In the genomic region with DNA sequence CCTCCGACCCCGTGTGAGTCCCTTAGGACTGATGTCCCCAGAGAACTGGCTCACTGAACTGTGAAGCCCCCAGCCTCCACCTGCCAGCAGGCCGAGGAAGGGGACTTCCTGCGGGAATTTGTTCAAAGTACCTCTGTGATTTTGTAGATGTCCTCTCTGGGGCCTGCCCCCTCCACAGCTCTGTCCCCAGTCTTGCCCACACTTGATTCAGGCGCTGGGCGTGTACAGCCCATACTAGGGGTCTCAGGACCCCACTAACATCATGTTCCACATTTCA, we compare ENCODE assay signal across 19 mouse cellular contexts. TPM values are rescaled to one million over a fixed set of nuclear protein-coding genes. Genes with fewer than 3 reads are reported as not detected.
DNase-seq lines count a peak whose midpoint lies in the region; ATAC-seq and TF ChIP-seq lines count a peak whose summit lies in the region.
"Had no signal": no experiment of that assay in that cellular context is flagged by ENCODE, and none has a peak within 500 bp of the region (broad histone marks: within the 10 kb centered on the region; RNA-seq: fewer than 3 reads in every experiment).

No protein-coding gene starts in this region.

- no peak overlapping the region for H3K27ac ChIP-seq in hindbrain, embryonic 15.5 days (replicated peaks)
- no peak overlapping the region for H3K27ac ChIP-seq in hindbrain, embryonic 13.5 days
- H3K27ac ChIP-seq in midbrain, embryonic 10.5 days (replicated peaks), result no peak overlapping the region
- no peak overlapping the region for H3K27ac ChIP-seq in midbrain, embryonic 16.5 days (ENCODE audit: low read length)
- H3K27ac ChIP-seq in CH12.LX (ENCODE audit: insufficient read depth, low read depth), result peak overlapping the region; percentile 95
- no peak overlapping the region for H3K27ac ChIP-seq in small intestine, adult 2 months (ENCODE audit: insufficient read depth, low read depth, low read length)
- H3K27ac ChIP-seq: embryonic facial prominence, embryonic 13.5 days; forebrain, embryonic 12.5 days; heart, embryonic 13.5 days had no signal

- H3K4me1 ChIP-seq in hindbrain, embryonic 15.5 days (replicated peaks), result peaks cover 23% of the 10 kb centered on the region
- H3K4me1 ChIP-seq in hindbrain, embryonic 13.5 days (replicated peaks), result peaks cover 24% of the 10 kb centered on the region
- H3K4me1 ChIP-seq in midbrain, embryonic 10.5 days, result peaks cover 25% of the 10 kb centered on the region
- H3K4me1 ChIP-seq in midbrain, embryonic 16.5 days (ENCODE audit: control insufficient read depth, insufficient read depth, low read length), result peaks cover 21% of the 10 kb centered on the region
- peaks cover 6 to 54% of the 10 kb centered on the region in 2 experiments for H3K4me1 ChIP-seq in CH12.LX (ENCODE audit: control insufficient read depth in 1 of 2, insufficient read depth in 2 of 2)
- peaks cover 3% of the 10 kb centered on the region for H3K4me1 ChIP-seq in small intestine, adult 2 months (ENCODE audit: control insufficient read depth, insufficient read depth, insufficient read length, low read length)

- peak; percentile 21; the same call in 1 of the 2 replicates for TF ChIP-seq EP300 in CH12.LX (IDR thresholded peaks at IDR 0.05; ENCODE audit: low read length)

- no peak for DNase-seq in midbrain, embryonic 10.5 days (ENCODE audit: low spot score)
- no peak for DNase-seq in CH12.LX (ENCODE audit: extremely low read depth)
- DNase-seq in yolk sac, embryonic 10.5 days (ENCODE audit: low spot score), result no peak
- DNase-seq: adrenal gland, postnatal 10 days; cerebellum, adult 11-12 months; cerebellum, adult 9-10 months; cerebellum, postnatal 36 days; gastrocnemius, postnatal 14 days; heart, postnatal 4 days had no signal

- peaks cover 53% of the 10 kb centered on the region for H3K27me3 ChIP-seq in hindbrain, embryonic 15.5 days
- peaks cover 69% of the 10 kb centered on the region for H3K27me3 ChIP-seq in hindbrain, embryonic 13.5 days
- peaks cover 76% of the 10 kb centered on the region for H3K27me3 ChIP-seq in midbrain, embryonic 10.5 days (ENCODE audit: low read depth, poor library complexity, severe bottlenecking)
- H3K27me3 ChIP-seq in midbrain, embryonic 16.5 days (ENCODE audit: control insufficient read depth, insufficient read depth, low read depth, low read length), result peaks cover 48% of the 10 kb centered on the region
- H3K27me3 ChIP-seq in CH12.LX (replicated peaks), result no peaks in the 10 kb centered on the region
- H3K27me3 ChIP-seq in small intestine, adult 2 months (ENCODE audit: control insufficient read depth, insufficient read depth, low read length), result peaks cover 21% of the 10 kb centered on the region

- dilution Hi-C loops in CH12.LX (cut with MboI; ENCODE audit: extremely low pct_ligation_motif_present, extremely low pct_unique_long_range_greater_than_20kb, low sequenced_read_pairs), result no loop called here

- in situ Hi-C loops in CH12.LX (cut with MboI; ENCODE audit: low pct_ligation_motif_present, low pct_unique_long_range_greater_than_20kb, low sequenced_read_pairs), result loop anchor here (5.0 to 10.0 kb wide), 3 partner anchors 34 to 146 kb away; no protein-coding TSS in a partner anchor

- H3K9ac ChIP-seq in hindbrain, embryonic 15.5 days, result no peak overlapping the region
- H3K9ac ChIP-seq in hindbrain, embryonic 13.5 days, result no peak overlapping the region
- H3K9ac ChIP-seq in midbrain, embryonic 16.5 days (ENCODE audit: low read depth, low read length), result no peak overlapping the region
- peak overlapping the region; percentile 91 for H3K9ac ChIP-seq in CH12.LX (ENCODE audit: insufficient read depth, low read depth)
- H3K9ac ChIP-seq: forebrain, embryonic 12.5 days; heart, embryonic 13.5 days had no signal

- 0 out of 2 replicates have a peak overlapping the region, but pooled peaks have one; percentile 64 for H3K4me2 ChIP-seq in hindbrain, embryonic 15.5 days
- H3K4me2 ChIP-seq in hindbrain, embryonic 13.5 days, result no peak overlapping the region
- H3K4me2 ChIP-seq in midbrain, embryonic 16.5 days (ENCODE audit: low read length), result no peak overlapping the region
- H3K4me2 ChIP-seq in CH12.LX (ENCODE audit: insufficient read depth, low read depth, poor library complexity, severe bottlenecking), result peak overlapping the region; percentile 95

- no peak for ATAC-seq in hindbrain, embryonic 15.5 days (ENCODE audit: low FRiP score, low read depth)
- ATAC-seq in hindbrain, embryonic 13.5 days (ENCODE audit: low FRiP score), result no peak
- no peak for ATAC-seq in midbrain, embryonic 16.5 days
- ATAC-seq: CD4-positive, CD25-positive, alpha-beta regulatory T cell, adult 4 months; inflammation-experienced regulatory T-cells, adult 6 months had no signal

- H3K4me3 ChIP-seq in hindbrain, embryonic 15.5 days, result no peak overlapping the region
- H3K4me3 ChIP-seq in hindbrain, embryonic 13.5 days, result no peak overlapping the region
- peak overlapping the region; percentile 59; the same call in 1 of the 2 replicates for H3K4me3 ChIP-seq in midbrain, embryonic 10.5 days
- H3K4me3 ChIP-seq in midbrain, embryonic 16.5 days (ENCODE audit: low read depth, low read length), result no peak overlapping the region
- peak overlapping the region; percentile 87 to 98 (median 90) for H3K4me3 ChIP-seq in CH12.LX (replicated peaks in 1 of 3; ENCODE audit: low read depth in 2 of 3, low read length in 2 of 3, poor library complexity in 1 of 3)
- H3K4me3 ChIP-seq in small intestine, adult 2 months (ENCODE audit: low read depth, low read length), result peak overlapping the region; percentile 25

- H3K36me3 ChIP-seq in hindbrain, embryonic 15.5 days, result no peaks in the 10 kb centered on the region
- H3K36me3 ChIP-seq in hindbrain, embryonic 13.5 days, result no peaks in the 10 kb centered on the region
- no peaks in the 10 kb centered on the region for H3K36me3 ChIP-seq in midbrain, embryonic 10.5 days
- no peaks in the 10 kb centered on the region for H3K36me3 ChIP-seq in midbrain, embryonic 16.5 days (ENCODE audit: control insufficient read depth, insufficient read depth, low read length)
- H3K36me3 ChIP-seq in CH12.LX (replicated peaks in 1 of 2; ENCODE audit: control insufficient read depth in 1 of 2, insufficient read depth in 1 of 2, low read length in 1 of 2), result peaks cover 43 to 58% of the 10 kb centered on the region in 2 experiments
- H3K36me3 ChIP-seq in small intestine, adult 2 months (ENCODE audit: control insufficient read depth, insufficient read depth, low read length), result no peaks in the 10 kb centered on the region
- H3K36me3 ChIP-seq: embryonic facial prominence, embryonic 13.5 days; forebrain, embryonic 12.5 days; heart, embryonic 13.5 days had no signal

- WGBS in hindbrain, embryonic 15.5 days, result 28% methylated on average over 6 of the region's 6 CpGs
- WGBS in hindbrain, embryonic 13.5 days, result 27% methylated on average over 6 of the region's 6 CpGs
- 21% methylated on average over 6 of the region's 6 CpGs for whole genome bisulfite sequencing in midbrain, embryonic 10.5 days
- 18% methylated on average over 6 of the region's 6 CpGs for WGBS in midbrain, embryonic 16.5 days
- 48% methylated on average over 6 of the region's 6 CpGs for WGBS in small intestine, adult 2 months

- no peaks in the 10 kb centered on the region for H3K9me3 ChIP-seq in hindbrain, embryonic 15.5 days
- H3K9me3 ChIP-seq in hindbrain, embryonic 13.5 days, result no peaks in the 10 kb centered on the region
- H3K9me3 ChIP-seq in midbrain, embryonic 10.5 days (replicated peaks), result no peaks in the 10 kb centered on the region
- no peaks in the 10 kb centered on the region for H3K9me3 ChIP-seq in midbrain, embryonic 16.5 days (replicated peaks; ENCODE audit: control insufficient read depth, low read length, poor library complexity, severe bottlenecking)
- H3K9me3 ChIP-seq in CH12.LX (replicated peaks; ENCODE audit: low read length), result no peaks in the 10 kb centered on the region
- H3K9me3 ChIP-seq: embryonic facial prominence, embryonic 13.5 days; forebrain, embryonic 12.5 days; heart, embryonic 13.5 days had no signal

- TF ChIP-seq RAD21 in CH12.LX (IDR thresholded peaks at IDR 0.05; ENCODE audit: low read depth, low read length), result no peak

- TF ChIP-seq POLR2A in CH12.LX (IDR thresholded peaks at IDR 0.05; ENCODE audit: low read depth, low read length), result no peak; the same call in 1 of the 2 replicates
- TF ChIP-seq POLR2A in small intestine, adult 2 months (IDR thresholded peaks at IDR 0.05; ENCODE audit: low read depth, low read length), result no peak

- TF ChIP-seq CTCF in CH12.LX (conservative IDR thresholded peaks at IDR 0.05 in 1 of 2, IDR thresholded peaks at IDR 0.05 in 1 of 2; ENCODE audit: low read depth in 2 of 2, low read length in 2 of 2), result no peak
- TF ChIP-seq CTCF in small intestine, adult 2 months (IDR thresholded peaks at IDR 0.05; ENCODE audit: extremely low read depth, insufficient read length, insufficient replicate concordance, low read depth, low read length), result no peak

- peaks cover 72% of the 10 kb centered on the region for H3K79me2 ChIP-seq in CH12.LX (replicated peaks; ENCODE audit: control insufficient read depth, extremely low read depth, insufficient read depth, poor library complexity, severe bottlenecking)

TF ChIP-seq in CH12.LX, 34 proteins besides CTCF, POLR2A, EP300 and RAD21 (continues in another document):
- TF ChIP-seq KAT2A (IDR thresholded peaks at IDR 0.05; ENCODE audit: insufficient replicate concordance, low read length), result 0 out of 2 replicates have a peak, but pooled peaks have one; percentile 53
- peak; percentile 73; the same call in 1 of the 2 replicates for TF ChIP-seq SIN3A (IDR thresholded peaks at IDR 0.05; ENCODE audit: low read length)
- no peak for TF ChIP-seq USF2 (conservative IDR thresholded peaks at IDR 0.05; ENCODE audit: low read depth, low read length)
- TF ChIP-seq RCOR1 (conservative IDR thresholded peaks at IDR 0.05; ENCODE audit: low read depth, low read length), result 0 out of 2 replicates have a peak, but pooled peaks have one; percentile 14
- no peak for TF ChIP-seq PAX5 (IDR thresholded peaks at IDR 0.05; ENCODE audit: low read length)
- no peak for TF ChIP-seq GABPA (IDR thresholded peaks at IDR 0.05; ENCODE audit: insufficient replicate concordance, low read depth, low read length)
- no peak for TF ChIP-seq HCFC1 (IDR thresholded peaks at IDR 0.05; ENCODE audit: low read depth, low read length)
- 0 out of 2 replicates have a peak, but pooled peaks have one; percentile 19 for TF ChIP-seq NRF1 (IDR thresholded peaks at IDR 0.05; ENCODE audit: low read depth, low read length)
- no peak for TF ChIP-seq ZC3H11A (IDR thresholded peaks at IDR 0.05; ENCODE audit: low read depth, low read length)

RNA-seq across cellular contexts. Expression of a gene that starts 2.2 kb away (rescaled TPM):
- polyA plus RNA-seq in hindbrain, embryonic 15.5 days (2015; fragmentation: Nextera tagmentation; extraction: Ambion mirVana), result 0.03 and 0.04 TPM in 2 replicates
- 0.12 and 0.21 TPM in 2 replicates for polyA plus RNA-seq in hindbrain, embryonic 13.5 days (2015; fragmentation: Nextera tagmentation; extraction: Ambion mirVana)
- polyA plus RNA-seq in midbrain, embryonic 10.5 days (2016; fragmentation: Nextera tagmentation; extraction: Ambion mirVana), result 0.04 TPM in 1 of 2 replicates, not detected in the other
- polyA plus RNA-seq in midbrain, embryonic 16.5 days (2015; fragmentation: Nextera tagmentation; extraction: Ambion mirVana), result 0.07 and 0.10 TPM in 2 replicates
- total RNA-seq in CH12.LX (2012; rRNA removed) (115 and 138 TPM in 2 replicates), CH12.LX (2014; rRNA removed) (122 and 142 TPM in 2 replicates)
- 74.5 and 81.7 TPM in 2 replicates for polyA plus RNA-seq in CH12.LX (2012; ENCODE audit: insufficient read length, low read depth)
- 2.5 and 5.0 TPM in 2 replicates for polyA plus RNA-seq in small intestine, adult 2 months (2012; rRNA removed)
- total RNA-seq: MEL had no signal

Comparison
In these comparisons a context has a peak if more than half of its experiments do, and no peak if none do; other contexts are left out.
1. H3K4me2 ChIP-seq: peak in hindbrain, embryonic 15.5 days (single experiment) and CH12.LX (single experiment); none in hindbrain, embryonic 13.5 days (single experiment) and midbrain, embryonic 16.5 days (single experiment).
2. H3K4me3 ChIP-seq: peak in midbrain, embryonic 10.5 days (single experiment), CH12.LX (3 of 3) and small intestine, adult 2 months (single experiment); none in hindbrain, embryonic 15.5 days (single experiment), hindbrain, embryonic 13.5 days (single experiment) and midbrain, embryonic 16.5 days (single experiment).
3. RNA of a gene that starts 2.2 kb away (polyA plus RNA-seq): 74.5 to 81.7 TPM in CH12.LX; 2.5 to 5.0 TPM in small intestine, adult 2 months, 0.12 to 0.21 TPM in hindbrain, embryonic 13.5 days, 0.07 to 0.10 TPM in midbrain, embryonic 16.5 days, 0.03 to 0.04 TPM in hindbrain, embryonic 15.5 days and 0.04 TPM in midbrain, embryonic 10.5 days; every median in the first group is over 10 times any median in the second.